Mouse (Mus musculus): ENCODE results near the gene Cdyl2. TPM values are rescaled to one million over a fixed set of nuclear protein-coding genes. Genes with fewer than 3 reads are reported as not detected.

The Cdyl2 gene
- polyA plus RNA-seq (2016; fragmentation: Nextera tagmentation; extraction: Ambion mirVana), result 5.0 and 5.2 TPM in 2 replicates

- Histone ChIP-seq H3K4me3 (peak within 1 kb of the TSS; percentile 89), H3K27me3 (replicated peaks) (peaks cover 14% of the 10 kb centered on the region)
These were observed at the start of gene Cdyl2 for GRCm38 (mm10) chr8:116732684-116733647. TSS of gene Cdyl2 (minus strand) at chr8:116732991.

DNA sequence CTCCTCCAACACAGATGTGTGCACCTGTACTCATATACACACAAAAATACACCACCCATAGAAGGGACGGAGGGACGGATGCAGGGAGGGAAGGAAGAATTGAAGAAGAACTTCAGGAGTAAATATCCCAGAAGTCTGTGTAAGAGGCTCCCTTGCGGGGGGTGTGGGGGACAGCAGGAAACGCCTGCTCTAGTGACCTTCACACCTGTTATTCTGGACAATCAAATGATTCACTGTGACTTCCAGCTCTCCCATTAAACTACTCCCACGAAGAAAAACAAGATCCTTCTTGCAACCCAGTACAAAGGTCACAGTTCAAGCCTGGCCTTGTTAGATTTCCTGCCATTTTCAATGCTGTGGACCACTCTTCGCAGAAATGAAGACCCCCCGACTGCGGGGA, 47.8 kb upstream of the Cdyl2 start:
- Histone ChIP-seq H3K9me3 (replicated peaks) (no peaks in the 10 kb centered on the region; the same call in 1 of the 2 replicates), H3K4me3 (no peak overlapping the region), H3K4me1 (replicated peaks) (no peaks in the 10 kb centered on the region), H3K27me3 (replicated peaks) (no peaks in the 10 kb centered on the region), H3K9ac (no peak overlapping the region), H3K4me2 (no peak overlapping the region), H3K36me3 (no peaks in the 10 kb centered on the region), H3K27ac (ENCODE audit: poor library complexity, severe bottlenecking) (no peak overlapping the region)
- no peak for ATAC-seq (ENCODE audit: insufficient number of reproducible peaks, low FRiP score)
- 75% methylated on average over 8 of the region's 8 CpGs for WGBS

More at GRCm38 (mm10) chr8:116732684-116733647, at the start of gene Cdyl2:
- Histone ChIP-seq H3K9ac (peak within 1 kb of the TSS; percentile 90), H3K36me3 (peaks cover 5% of the 10 kb centered on the region), H3K4me2 (peak within 1 kb of the TSS; percentile 90), H3K27ac (ENCODE audit: poor library complexity, severe bottlenecking) (peak within 1 kb of the TSS; percentile 80), H3K4me1 (replicated peaks) (peaks cover 9% of the 10 kb centered on the region), H3K9me3 (replicated peaks) (peaks cover 7% of the 10 kb centered on the region)
- under 1% methylated on average over 99 of the region's 129 CpGs for WGBS
- ATAC-seq (ENCODE audit: insufficient number of reproducible peaks, low FRiP score), result peak; percentile 86

DNA sequence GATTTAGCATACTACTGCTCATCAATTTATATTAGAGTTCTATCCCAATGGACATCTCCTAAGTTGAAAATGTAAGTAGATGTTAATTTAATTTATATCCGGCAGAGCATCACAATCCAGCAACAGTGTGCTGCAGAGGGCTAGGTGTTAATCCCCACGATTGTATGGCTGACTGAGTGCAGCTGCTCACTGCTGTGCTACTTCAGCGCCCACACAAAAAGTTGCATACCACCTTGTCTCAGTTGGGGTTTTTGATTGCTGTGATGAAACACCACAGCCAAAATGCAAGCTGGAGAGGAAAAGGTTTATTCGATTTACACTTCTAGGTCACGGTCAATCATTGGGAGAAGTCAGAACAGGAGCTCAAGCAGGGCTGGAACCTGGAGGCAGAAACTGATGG, 41.4 kb upstream of the Cdyl2 start:
- no peak overlapping the region for H3K4me3 ChIP-seq
- H3K9me3 ChIP-seq (replicated peaks), result no peaks in the 10 kb centered on the region
- no peak for ATAC-seq (ENCODE audit: insufficient number of reproducible peaks, low FRiP score)
- H3K27ac ChIP-seq (ENCODE audit: poor library complexity, severe bottlenecking), result no peak overlapping the region
- H3K4me1 ChIP-seq (replicated peaks), result no peaks in the 10 kb centered on the region
- H3K9ac ChIP-seq, result no peak overlapping the region
- H3K27me3 ChIP-seq (replicated peaks), result no peaks in the 10 kb centered on the region
- 84% methylated on average over 5 of the region's 5 CpGs for WGBS
- no peaks in the 10 kb centered on the region for H3K36me3 ChIP-seq
- H3K4me2 ChIP-seq, result no peak overlapping the region

DNA sequence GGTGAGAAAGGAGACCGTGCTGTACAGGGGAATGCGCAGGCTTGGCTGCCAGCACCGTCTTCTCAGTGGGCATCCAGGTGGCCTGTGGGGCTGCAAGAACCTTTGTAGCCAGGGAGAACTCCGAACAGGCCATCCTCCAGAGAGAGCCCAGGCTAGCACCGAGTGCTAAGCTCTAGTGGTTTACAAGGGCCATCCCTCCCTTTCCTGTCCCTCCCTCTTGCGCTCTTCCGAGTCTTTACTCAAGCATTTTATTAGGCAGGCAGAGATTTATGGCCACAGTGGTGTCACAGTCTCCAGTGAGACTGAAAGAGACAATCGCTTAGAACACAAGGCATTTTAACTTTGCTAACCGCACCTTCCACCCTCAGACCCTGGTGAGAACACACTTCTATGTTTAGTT, 39.9 kb upstream of the Cdyl2 start:
- Histone ChIP-seq H3K9me3 (replicated peaks) (no peaks in the 10 kb centered on the region), H3K27me3 (replicated peaks) (no peaks in the 10 kb centered on the region), H3K9ac (no peak overlapping the region), H3K4me1 (replicated peaks) (no peaks in the 10 kb centered on the region), H3K4me2 (no peak overlapping the region), H3K4me3 (no peak overlapping the region), H3K36me3 (no peaks in the 10 kb centered on the region), H3K27ac (ENCODE audit: poor library complexity, severe bottlenecking) (no peak overlapping the region)
- 80% methylated on average over 9 of the region's 9 CpGs for WGBS
- no peak for ATAC-seq (ENCODE audit: insufficient number of reproducible peaks, low FRiP score)

- no peaks in the 10 kb centered on the region for H3K36me3 ChIP-seq
- no peaks in the 10 kb centered on the region for H3K4me1 ChIP-seq (replicated peaks)
- H3K4me3 ChIP-seq, result no peak overlapping the region
- ATAC-seq (ENCODE audit: insufficient number of reproducible peaks, low FRiP score), result no peak
- no peak overlapping the region for H3K27ac ChIP-seq (ENCODE audit: poor library complexity, severe bottlenecking)
- no peak overlapping the region for H3K9ac ChIP-seq
- H3K9me3 ChIP-seq (replicated peaks), result no peaks in the 10 kb centered on the region
- H3K27me3 ChIP-seq (replicated peaks), result no peaks in the 10 kb centered on the region
- 68% methylated on average over 7 of the region's 7 CpGs for WGBS
- no peak overlapping the region for H3K4me2 ChIP-seq
These were observed 39.1 kb upstream of the Cdyl2 start for GRCm38 (mm10) chr8:116771797-116772343.

- Histone ChIP-seq H3K4me3 (no peak overlapping the region), H3K4me2 (no peak overlapping the region), H3K4me1 (replicated peaks) (no peaks in the 10 kb centered on the region), H3K9me3 (replicated peaks) (no peaks in the 10 kb centered on the region), H3K27me3 (replicated peaks) (no peaks in the 10 kb centered on the region), H3K27ac (ENCODE audit: poor library complexity, severe bottlenecking) (no peak overlapping the region), H3K9ac (no peak overlapping the region), H3K36me3 (no peaks in the 10 kb centered on the region)
- ATAC-seq (ENCODE audit: insufficient number of reproducible peaks, low FRiP score), result no peak
- WGBS, result 73% methylated on average over 12 of the region's 12 CpGs
These were observed 38.0 kb upstream of the Cdyl2 start for GRCm38 (mm10) chr8:116770756-116771155.

DNA sequence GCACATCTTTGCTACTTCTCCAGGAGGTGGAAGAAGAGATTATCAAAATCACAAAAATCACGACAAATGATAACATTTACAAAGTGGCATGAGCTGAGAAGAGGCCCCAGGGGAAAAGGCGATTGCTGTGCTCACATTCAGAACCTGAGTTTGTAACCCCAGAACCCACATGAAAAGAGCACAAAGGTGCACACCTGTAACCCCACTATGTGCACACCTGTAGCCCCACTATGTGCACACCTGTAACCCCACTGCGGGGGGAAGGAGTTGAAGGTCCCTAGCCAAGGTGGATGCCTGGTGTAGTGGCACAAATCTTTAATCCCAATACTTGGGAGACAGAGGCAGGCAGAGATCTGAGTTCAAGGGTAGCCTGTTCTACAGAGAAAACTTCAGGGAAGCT, 23.4 kb upstream of the Cdyl2 start:
- H3K4me3 ChIP-seq, result no peak overlapping the region
- WGBS, result 65% methylated on average over 3 of the region's 3 CpGs
- no peak overlapping the region for H3K27ac ChIP-seq (ENCODE audit: poor library complexity, severe bottlenecking)
- no peak for ATAC-seq (ENCODE audit: insufficient number of reproducible peaks, low FRiP score)
- no peaks in the 10 kb centered on the region for H3K36me3 ChIP-seq
- no peaks in the 10 kb centered on the region for H3K27me3 ChIP-seq (replicated peaks)
- H3K9ac ChIP-seq, result no peak overlapping the region
- H3K9me3 ChIP-seq (replicated peaks), result no peaks in the 10 kb centered on the region
- H3K4me2 ChIP-seq, result no peak overlapping the region
- H3K4me1 ChIP-seq (replicated peaks), result no peaks in the 10 kb centered on the region

GRCm38 (mm10) chr8:116755557-116755956, 22.8 kb upstream of the Cdyl2 start:
- no peak overlapping the region for H3K4me3 ChIP-seq
- no peak overlapping the region for H3K9ac ChIP-seq
- ATAC-seq (ENCODE audit: insufficient number of reproducible peaks, low FRiP score), result no peak
- 6% methylated on average over 4 of the region's 4 CpGs for WGBS
- no peaks in the 10 kb centered on the region for H3K36me3 ChIP-seq
- no peak overlapping the region for H3K4me2 ChIP-seq
- H3K27ac ChIP-seq (ENCODE audit: poor library complexity, severe bottlenecking), result no peak overlapping the region
- H3K9me3 ChIP-seq (replicated peaks), result no peaks in the 10 kb centered on the region
- H3K4me1 ChIP-seq (replicated peaks), result no peaks in the 10 kb centered on the region
- H3K27me3 ChIP-seq (replicated peaks), result no peaks in the 10 kb centered on the region

- H3K27ac ChIP-seq (ENCODE audit: poor library complexity, severe bottlenecking), result no peak overlapping the region
- H3K36me3 ChIP-seq, result no peaks in the 10 kb centered on the region
- no peak overlapping the region for H3K4me2 ChIP-seq
- no peak overlapping the region for H3K4me3 ChIP-seq
- 0 out of 2 replicates have a peak, but pooled peaks cover 4% of the 10 kb centered on the region for H3K9me3 ChIP-seq (replicated peaks)
- H3K27me3 ChIP-seq (replicated peaks), result no peaks in the 10 kb centered on the region; the same call in 1 of the 2 replicates
- no peak for ATAC-seq (ENCODE audit: insufficient number of reproducible peaks, low FRiP score)
- H3K4me1 ChIP-seq (replicated peaks), result no peaks in the 10 kb centered on the region
- 96% methylated on average over 1 of the region's 1 CpGs for whole genome bisulfite sequencing
- H3K9ac ChIP-seq, result no peak overlapping the region
These were observed 7.9 kb upstream of the Cdyl2 start for GRCm38 (mm10) chr8:116740726-116741125.

DNA sequence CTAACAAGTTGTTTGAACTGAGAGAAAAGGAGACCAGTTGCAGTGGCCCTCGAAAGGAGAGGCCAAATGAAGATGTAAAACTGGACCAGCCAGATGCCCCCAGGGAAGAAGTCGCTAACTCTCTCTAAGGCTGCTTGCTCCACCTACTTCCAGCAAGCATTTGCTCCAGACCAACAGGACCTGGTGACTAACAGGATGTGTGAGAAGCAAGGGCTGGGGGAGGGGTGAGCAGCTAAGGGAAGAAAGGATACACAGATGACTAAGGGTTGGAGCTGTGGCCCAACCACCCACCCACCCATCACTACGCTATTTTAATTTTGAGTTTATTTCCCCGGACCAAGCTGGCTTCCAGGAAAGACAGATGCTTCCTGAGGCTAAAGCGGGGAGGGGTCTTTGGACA, 2.5 kb upstream of the Cdyl2 start:
- Histone ChIP-seq H3K36me3 (no peaks in the 10 kb centered on the region), H3K9ac (no peak overlapping the region), H3K27me3 (replicated peaks) (peaks cover 14% of the 10 kb centered on the region), H3K4me1 (replicated peaks) (peaks cover 9% of the 10 kb centered on the region), H3K4me2 (no peak overlapping the region), H3K27ac (ENCODE audit: poor library complexity, severe bottlenecking) (no peak overlapping the region), H3K4me3 (no peak overlapping the region), H3K9me3 (replicated peaks) (0 out of 2 replicates have a peak, but pooled peaks cover 4% of the 10 kb centered on the region)
- WGBS, result 52% methylated on average over 5 of the region's 5 CpGs
- no peak for ATAC-seq (ENCODE audit: insufficient number of reproducible peaks, low FRiP score)

DNA sequence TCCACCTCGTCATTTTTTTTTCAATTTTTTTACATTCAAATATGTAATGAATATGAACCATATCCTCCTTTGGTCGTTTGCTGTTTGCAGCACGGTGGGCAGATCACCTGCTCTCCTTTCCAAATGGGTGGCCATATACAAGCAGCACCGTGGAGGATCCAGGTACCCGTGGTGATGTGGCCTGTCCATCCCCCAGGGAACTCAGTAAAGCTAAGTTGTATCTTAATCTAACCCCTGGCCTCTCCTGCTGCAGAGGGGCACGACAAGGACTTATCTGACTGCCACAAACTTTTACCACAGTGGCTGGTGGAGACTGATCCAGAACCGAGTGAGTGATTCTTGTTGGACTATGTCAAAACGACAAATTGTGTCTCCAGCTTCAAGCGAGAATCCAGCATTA, 1.4 kb upstream of the Cdyl2 start:
- H3K4me2 ChIP-seq, result no peak overlapping the region
- no peaks in the 10 kb centered on the region for H3K36me3 ChIP-seq
- no peak overlapping the region for H3K9ac ChIP-seq
- peaks cover 9% of the 10 kb centered on the region for H3K4me1 ChIP-seq (replicated peaks)
- H3K27ac ChIP-seq (ENCODE audit: poor library complexity, severe bottlenecking), result no peak overlapping the region
- peaks cover 14% of the 10 kb centered on the region for H3K27me3 ChIP-seq (replicated peaks)
- ATAC-seq (ENCODE audit: insufficient number of reproducible peaks, low FRiP score), result no peak
- H3K9me3 ChIP-seq (replicated peaks), result 0 out of 2 replicates have a peak, but pooled peaks cover 2% of the 10 kb centered on the region
- 44% methylated on average over 9 of the region's 9 CpGs for WGBS
- H3K4me3 ChIP-seq, result no peak overlapping the region
